Mouse (Mus musculus): ENCODE measurements around the gene Slc25a38. TPM values are rescaled to one million over a fixed set of nuclear protein-coding genes. Genes with fewer than 3 reads are reported as not detected.

Gene Slc25a38
- polyA plus RNA-seq, 1 experiment from 2014 or later: 33.2 TPM

DNA sequence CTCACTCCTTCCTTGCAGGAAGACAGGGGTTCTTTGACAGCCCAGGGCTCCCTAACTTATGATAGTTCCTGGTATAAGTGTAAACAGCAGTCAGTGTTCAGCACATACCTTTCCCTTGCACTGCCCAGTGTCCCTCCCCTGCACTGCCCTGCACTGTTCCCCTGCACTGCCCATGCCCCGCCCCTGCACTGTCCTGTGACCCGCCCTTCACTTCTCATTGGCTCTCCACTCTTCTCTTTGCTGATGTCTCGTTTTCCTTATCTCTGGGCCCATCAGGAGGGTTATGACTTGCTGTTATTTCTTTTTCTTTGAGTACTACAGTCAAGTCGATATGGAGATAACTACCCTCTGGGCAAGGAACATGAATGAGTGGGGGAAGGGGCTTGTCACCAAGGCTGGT is 47.9 kb downstream of the Slc25a38 start:
- Histone ChIP-seq H3K4me3 (ENCODE audit: low read depth, low read length) (no peak overlapping the region), H3K4me1 (ENCODE audit: control insufficient read depth, insufficient read depth, low read length) (no peaks in the 10 kb centered on the region; the same call in 1 of the 2 replicates), H3K27ac (replicated peaks; ENCODE audit: low read depth, low read length) (no peak overlapping the region), H3K9ac (replicated peaks; ENCODE audit: low read length) (no peak overlapping the region), H3K36me3 (replicated peaks; ENCODE audit: control insufficient read depth, insufficient read depth, low read depth, low read length) (no peaks in the 10 kb centered on the region), H3K4me2 (ENCODE audit: low read depth, low read length) (no peak overlapping the region), H3K9me3 (replicated peaks; ENCODE audit: control insufficient read depth, low read length) (no peaks in the 10 kb centered on the region), H3K27me3 (ENCODE audit: control insufficient read depth, insufficient read depth, low read length) (no peaks in the 10 kb centered on the region)
- DNase-seq (ENCODE audit: low spot score) (no peak), ATAC-seq (replicated peaks; ENCODE audit: insufficient number of reproducible peaks, low FRiP score, low TSS enrichment, low read depth) (0 out of 2 replicates have a peak, but pooled peaks have one; percentile 70)
- 33% methylated on average over 4 of the region's 4 CpGs for WGBS

DNA sequence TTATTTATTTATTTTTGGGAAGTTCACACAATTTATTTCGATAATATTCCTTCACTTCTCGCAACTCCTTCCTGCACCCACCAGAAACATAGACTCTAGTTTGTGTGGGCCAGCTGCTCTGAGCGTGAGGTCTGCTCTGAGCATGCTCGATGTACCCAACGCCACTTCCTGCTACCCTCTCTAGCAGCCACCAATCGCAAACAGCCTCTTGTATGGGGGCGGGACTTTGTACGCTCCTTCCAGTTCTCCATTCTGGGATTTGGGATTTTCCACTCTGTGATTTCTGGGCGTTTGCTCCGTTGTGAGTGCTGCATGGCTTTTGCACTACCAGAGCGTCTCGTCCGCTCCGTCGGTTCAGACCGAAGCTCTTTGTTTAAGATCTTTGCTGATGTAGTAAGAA is 53.7 kb downstream of the Slc25a38 start:
- no peak for ATAC-seq (replicated peaks; ENCODE audit: insufficient number of reproducible peaks, low FRiP score, low TSS enrichment, low read depth)

GRCm38 (mm10) chr9:120167826-120168225 is 57.7 kb downstream of the Slc25a38 start:
- Histone ChIP-seq H3K27ac (replicated peaks; ENCODE audit: low read depth, low read length) (no peak overlapping the region), H3K4me1 (ENCODE audit: control insufficient read depth, insufficient read depth, low read length) (no peaks in the 10 kb centered on the region), H3K9me3 (replicated peaks; ENCODE audit: control insufficient read depth, low read length) (no peaks in the 10 kb centered on the region; the same call in 1 of the 2 replicates), H3K9ac (replicated peaks; ENCODE audit: low read length) (no peak overlapping the region), H3K4me2 (ENCODE audit: low read depth, low read length) (no peak overlapping the region), H3K36me3 (replicated peaks; ENCODE audit: control insufficient read depth, insufficient read depth, low read depth, low read length) (no peaks in the 10 kb centered on the region), H3K4me3 (ENCODE audit: low read depth, low read length) (no peak overlapping the region), H3K27me3 (ENCODE audit: control insufficient read depth, insufficient read depth, low read length) (no peaks in the 10 kb centered on the region)
- ATAC-seq (replicated peaks; ENCODE audit: insufficient number of reproducible peaks, low FRiP score, low TSS enrichment, low read depth): no peak
- DNase-seq (ENCODE audit: low spot score): no peak
- 68% methylated on average over 11 of the region's 11 CpGs for WGBS

More for the DNA sequence above, 53.7 kb downstream of the Slc25a38 start:
- WGBS: 84% methylated on average over 16 of the region's 16 CpGs
- Histone ChIP-seq H3K4me1 (ENCODE audit: control insufficient read depth, insufficient read depth, low read length) (no peaks in the 10 kb centered on the region), H3K4me2 (ENCODE audit: low read depth, low read length) (no peak overlapping the region), H3K9ac (replicated peaks; ENCODE audit: low read length) (no peak overlapping the region), H3K36me3 (replicated peaks; ENCODE audit: control insufficient read depth, insufficient read depth, low read depth, low read length) (no peaks in the 10 kb centered on the region), H3K4me3 (ENCODE audit: low read depth, low read length) (no peak overlapping the region), H3K27me3 (ENCODE audit: control insufficient read depth, insufficient read depth, low read length) (no peaks in the 10 kb centered on the region), H3K27ac (replicated peaks; ENCODE audit: low read depth, low read length) (no peak overlapping the region), H3K9me3 (replicated peaks; ENCODE audit: control insufficient read depth, low read length) (no peaks in the 10 kb centered on the region)
- no peak for DNase-seq (ENCODE audit: low spot score)

GRCm38 (mm10) chr9:120171295-120171694 is 61.1 kb downstream of the Slc25a38 start:
- Histone ChIP-seq H3K4me2 (ENCODE audit: low read depth, low read length) (no peak overlapping the region), H3K27ac (replicated peaks; ENCODE audit: low read depth, low read length) (no peak overlapping the region)
- 42% methylated on average over 5 of the region's 5 CpGs for WGBS

More at GRCm38 (mm10) chr9:120171295-120171694, 61.1 kb downstream of the Slc25a38 start:
- peak; percentile 70 for DNase-seq (ENCODE audit: low spot score)
- Histone ChIP-seq H3K4me3 (ENCODE audit: low read depth, low read length) (no peak overlapping the region), H3K27me3 (ENCODE audit: control insufficient read depth, insufficient read depth, low read length) (no peaks in the 10 kb centered on the region), H3K9ac (replicated peaks; ENCODE audit: low read length) (no peak overlapping the region), H3K36me3 (replicated peaks; ENCODE audit: control insufficient read depth, insufficient read depth, low read depth, low read length) (no peaks in the 10 kb centered on the region), H3K4me1 (ENCODE audit: control insufficient read depth, insufficient read depth, low read length) (no peaks in the 10 kb centered on the region), H3K9me3 (replicated peaks; ENCODE audit: control insufficient read depth, low read length) (no peaks in the 10 kb centered on the region; the same call in 1 of the 2 replicates)
- ATAC-seq (replicated peaks; ENCODE audit: insufficient number of reproducible peaks, low FRiP score, low TSS enrichment, low read depth): no peak

Other genes starting within 250 kb of the Slc25a38 start
- 64.0 and 74.8 TPM in 2 replicates for gene Wdr48, start 215.5 kb upstream of the Slc25a38 start, polyA plus RNA-seq (2014; fragmentation: Nextera tagmentation; extraction: Ambion mirVana)
- 18.3 and 20.1 TPM in 2 replicates for gene Gorasp1, start 172.8 kb upstream of the Slc25a38 start, polyA plus RNA-seq (2014; fragmentation: Nextera tagmentation; extraction: Ambion mirVana)
- 0.10 and 0.33 TPM in 2 replicates for gene Ttc21a, start 172.8 kb upstream of the Slc25a38 start, polyA plus RNA-seq (2014; fragmentation: Nextera tagmentation; extraction: Ambion mirVana)
- gene Csrnp1, start 125.7 kb upstream of the Slc25a38 start, polyA plus RNA-seq (2014; fragmentation: Nextera tagmentation; extraction: Ambion mirVana): 1.5 and 2.1 TPM in 2 replicates
- 0.06 and 0.13 TPM in 2 replicates for gene Xirp1, start 86.8 kb upstream of the Slc25a38 start, polyA plus RNA-seq (2014; fragmentation: Nextera tagmentation; extraction: Ambion mirVana)
- 2.4 and 3.4 TPM in 2 replicates for gene Cx3cr1, start 40.5 kb upstream of the Slc25a38 start, polyA plus RNA-seq (2014; fragmentation: Nextera tagmentation; extraction: Ambion mirVana)
- gene Ccr8, start 18.3 kb upstream of the Slc25a38 start, polyA plus RNA-seq (2014; fragmentation: Nextera tagmentation; extraction: Ambion mirVana): not detected in 2 replicates
- 1,419 and 1,591 TPM in 2 replicates for gene Rpsa, start 17.3 kb downstream of the Slc25a38 start, polyA plus RNA-seq (2014; fragmentation: Nextera tagmentation; extraction: Ambion mirVana)
- gene Mobp, start 39.3 kb downstream of the Slc25a38 start, polyA plus RNA-seq (2014; fragmentation: Nextera tagmentation; extraction: Ambion mirVana): 0.60 and 1.1 TPM in 2 replicates
- 0.43 and 0.59 TPM in 2 replicates for gene Myrip, start 191.1 kb downstream of the Slc25a38 start, polyA plus RNA-seq (2014; fragmentation: Nextera tagmentation; extraction: Ambion mirVana)